Mouse (Mus musculus): ENCODE measurements at regions not wholly inside any gene's neighbourhood (a gene's known extent, or its start where the extent isn't known, plus 50 kb on each side); places are given as distances from the start of the nearest gene placed in this dataset.

GRCm38 (mm10) chr6:31096787-31097186 is 137.9 kb upstream of the Klf14 start:
- TF ChIP-seq FLI1 (IDR thresholded peaks at IDR 0.05; ENCODE audit: low read length) (no peak), GATA1 (IDR thresholded peaks at IDR 0.05; ENCODE audit: borderline replicate concordance, low read length) (no peak)

Measured in megakaryocyte, embryonic 14.5 days (primary cell).